Mouse (Mus musculus): ENCODE measurements around the gene Midn. TPM values are rescaled to one million over a fixed set of nuclear protein-coding genes. Genes with fewer than 3 reads are reported as not detected.

Midn gene
- total and polyA plus RNA-seq, 3 experiments = 8.1 to 26.7 TPM; not detected in 1

GRCm38 (mm10) chr10:80107678-80108077, 40.4 kb upstream of the Midn start:
- Histone ChIP-seq H3K27me3 (ENCODE audit: control insufficient read depth in 1 of 2, insufficient read depth in 2 of 2, low read length in 2 of 2) (no peaks in the 10 kb centered on the region), H3K36me3 (ENCODE audit: control insufficient read depth in 1 of 2, insufficient read depth in 2 of 2, low read length in 2 of 2) (peaks cover 0 to 12% of the 10 kb centered on the region in 2 experiments; a peak in 2 of 4 replicates), H3K9me3 (replicated peaks; ENCODE audit: insufficient read depth, low read length) (no peaks in the 10 kb centered on the region), H3K9ac (ENCODE audit: control insufficient read depth, low read depth, low read length, poor library complexity, severe bottlenecking) (no peak overlapping the region), H3K4me1 (ENCODE audit: control insufficient read depth in 1 of 2, insufficient read depth in 2 of 2, low read length in 2 of 2) (peaks cover 6 to 17% of the 10 kb centered on the region in 2 experiments), H3K4me3 (ENCODE audit: control insufficient read depth in 1 of 2, insufficient read depth in 1 of 2, low read depth in 2 of 2, low read length in 2 of 2) (no peak overlapping the region), H3K79me2 (ENCODE audit: control insufficient read depth, insufficient read depth, low read length, poor library complexity) (no peaks in the 10 kb centered on the region), H3K27ac (ENCODE audit: control insufficient read depth, low read depth, low read length) (no peak overlapping the region)
- no peak for DNase-seq (ENCODE audit: low read depth, low spot score)
- TF ChIP-seq RAD21 (IDR thresholded peaks at IDR 0.05; ENCODE audit: low read depth, low read length) (no peak), E2F4 (IDR thresholded peaks at IDR 0.05; ENCODE audit: borderline replicate concordance, low read depth, low read length) (no peak), MYC (IDR thresholded peaks at IDR 0.05; ENCODE audit: low read depth, low read length) (no peak)

DNA sequence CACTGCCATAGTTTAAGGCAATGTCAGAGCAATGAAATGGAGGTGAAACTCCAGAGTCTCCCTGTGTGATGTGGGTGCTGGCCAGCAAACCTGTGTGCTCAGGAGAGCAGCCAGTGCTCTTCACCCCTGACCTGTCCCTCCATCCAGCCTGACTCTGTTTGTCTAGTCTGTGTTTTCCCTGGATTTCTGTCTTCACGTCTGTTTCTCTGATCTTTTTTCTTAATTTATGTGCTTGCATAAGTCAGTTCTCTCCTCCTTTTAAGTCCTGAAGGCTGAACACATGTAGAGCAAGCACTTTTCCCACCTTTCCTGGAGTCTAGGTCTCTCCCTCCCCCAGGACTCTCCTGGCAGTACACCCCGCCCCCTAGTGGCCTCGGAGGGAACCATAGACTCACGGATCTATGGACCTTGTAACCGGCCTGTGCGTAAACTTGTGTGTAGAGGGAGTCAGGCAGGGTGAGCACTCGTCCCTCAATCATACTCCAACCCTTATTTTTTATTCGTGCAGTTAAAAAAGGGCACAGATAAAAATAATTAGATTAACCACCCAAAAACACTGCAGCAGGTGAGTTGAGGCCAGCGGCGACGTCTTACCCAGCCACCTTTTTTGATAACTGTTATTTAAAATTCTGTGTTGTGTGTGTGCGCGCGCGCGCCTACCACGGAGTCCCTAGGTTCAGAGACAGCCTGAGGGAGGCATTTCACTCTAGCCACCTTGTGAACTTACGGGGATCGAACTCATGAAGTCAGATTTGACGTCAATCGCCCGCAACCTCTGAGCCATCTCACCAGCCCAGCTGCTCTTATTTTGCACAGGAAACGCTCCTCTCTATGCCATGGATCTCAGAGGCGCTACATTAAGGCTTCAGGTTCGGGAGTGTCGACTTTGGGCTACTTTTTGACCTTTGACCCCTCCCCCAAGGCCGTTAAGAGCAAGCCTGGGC, 33.5 kb upstream of the Midn start:
- peaks cover 0 to 22% of the 10 kb centered on the region in 2 experiments; a peak in 3 of 4 replicates for H3K4me1 ChIP-seq (ENCODE audit: control insufficient read depth in 1 of 2, insufficient read depth in 2 of 2, low read length in 2 of 2)
- H3K9me3 ChIP-seq (replicated peaks; ENCODE audit: insufficient read depth, low read length) = no peaks in the 10 kb centered on the region
- TF ChIP-seq JUND (IDR thresholded peaks at IDR 0.05; ENCODE audit: low read depth, low read length) (no peak), MAZ (IDR thresholded peaks at IDR 0.05; ENCODE audit: low read depth, low read length) (0 out of 2 replicates have a peak, but pooled peaks have one; percentile 58), KAT2A (conservative IDR thresholded peaks at IDR 0.05; ENCODE audit: low read depth, low read length) (no peak), TBP (IDR thresholded peaks at IDR 0.05; ENCODE audit: low read depth, low read length) (no peak), TAL1 (IDR thresholded peaks at IDR 0.05; ENCODE audit: low read length) (no peak), ZC3H11A (IDR thresholded peaks at IDR 0.05; ENCODE audit: low read depth, low read length) (peak; percentile 76), MEF2A (IDR thresholded peaks at IDR 0.05; ENCODE audit: extremely low read depth, insufficient replicate concordance, low read depth, low read length, poor library complexity, severe bottlenecking) (no peak), SMC3 (IDR thresholded peaks at IDR 0.05; ENCODE audit: low read depth, low read length) (peak; percentile 90), TCF12 (IDR thresholded peaks at IDR 0.05; ENCODE audit: low read depth, low read length) (no peak; the same call in 1 of the 2 replicates), POLR2AphosphoS2 (IDR thresholded peaks at IDR 0.05; ENCODE audit: low read length) (no peak), MYB (IDR thresholded peaks at IDR 0.05; ENCODE audit: low read depth, low read length) (no peak), MYC (IDR thresholded peaks at IDR 0.05; ENCODE audit: low read depth, low read length) (0 out of 2 replicates have a peak, but pooled peaks have one; percentile 16), USF1 (IDR thresholded peaks at IDR 0.05; ENCODE audit: low read depth, low read length) (no peak), GATA1 (IDR thresholded peaks at IDR 0.05; ENCODE audit: low read depth, low read length) (no peak), EP300 (IDR thresholded peaks at IDR 0.05; ENCODE audit: low read depth in 1 of 2, low read length in 2 of 2) (no peak), ETS1 (IDR thresholded peaks at IDR 0.05; ENCODE audit: low read depth, low read length) (no peak; the same call in 1 of the 2 replicates), MXI1 (IDR thresholded peaks at IDR 0.05; ENCODE audit: low read depth, low read length) (peak; percentile 19; the same call in 1 of the 2 replicates), CTCF (IDR thresholded peaks at IDR 0.05 in 2 of 3, conservative IDR thresholded peaks at IDR 0.05 in 1 of 3; ENCODE audit: control insufficient read depth in 1 of 3, insufficient read depth in 1 of 3, low read depth in 2 of 3, low read length in 3 of 3, poor library complexity in 1 of 3, severe bottlenecking in 1 of 3) (peak; percentile 88 to 95 (median 93)), POLR2AphosphoS5 (IDR thresholded peaks at IDR 0.05; ENCODE audit: borderline replicate concordance, low read depth, low read length) (no peak), MAX (IDR thresholded peaks at IDR 0.05; ENCODE audit: low read length) (peak; percentile 24; the same call in 1 of the 2 replicates), E2F4 (IDR thresholded peaks at IDR 0.05; ENCODE audit: borderline replicate concordance, low read depth, low read length) (no peak), RAD21 (IDR thresholded peaks at IDR 0.05; ENCODE audit: low read depth, low read length) (peak; percentile 85), ZMIZ1 (IDR thresholded peaks at IDR 0.05; ENCODE audit: low read depth, low read length) (no peak), CHD2 (IDR thresholded peaks at IDR 0.05; ENCODE audit: low read length) (no peak), HCFC1 (IDR thresholded peaks at IDR 0.05; ENCODE audit: low read depth, low read length) (peak; percentile 51; the same call in 1 of the 2 replicates), SIN3A (IDR thresholded peaks at IDR 0.05; ENCODE audit: low read length) (peak; percentile 56; the same call in 1 of the 2 replicates)
- peak overlapping the region; percentile 77 for H3K9ac ChIP-seq (ENCODE audit: control insufficient read depth, low read depth, low read length, poor library complexity, severe bottlenecking)
- H3K27ac ChIP-seq (ENCODE audit: control insufficient read depth, low read depth, low read length) = peak overlapping the region; percentile 76
- no peaks in the 10 kb centered on the region for H3K27me3 ChIP-seq (ENCODE audit: control insufficient read depth in 1 of 2, insufficient read depth in 2 of 2, low read length in 2 of 2)
- H3K36me3 ChIP-seq (ENCODE audit: control insufficient read depth in 1 of 2, insufficient read depth in 2 of 2, low read length in 2 of 2) = peaks cover 0 to 20% of the 10 kb centered on the region in 2 experiments; a peak in 2 of 4 replicates
- H3K4me3 ChIP-seq (ENCODE audit: control insufficient read depth in 1 of 2, insufficient read depth in 1 of 2, low read depth in 2 of 2, low read length in 2 of 2) = peak overlapping the region; percentile 78 to 84
- H3K79me2 ChIP-seq (ENCODE audit: control insufficient read depth, insufficient read depth, low read length, poor library complexity) = peaks cover 45% of the 10 kb centered on the region
- DNase-seq (ENCODE audit: low read depth, low spot score) = peak; percentile 92

Measured in MEL (cell line).